Mouse (Mus musculus): ENCODE results near the gene H2-T22.

H2-T22 gene

DNA sequence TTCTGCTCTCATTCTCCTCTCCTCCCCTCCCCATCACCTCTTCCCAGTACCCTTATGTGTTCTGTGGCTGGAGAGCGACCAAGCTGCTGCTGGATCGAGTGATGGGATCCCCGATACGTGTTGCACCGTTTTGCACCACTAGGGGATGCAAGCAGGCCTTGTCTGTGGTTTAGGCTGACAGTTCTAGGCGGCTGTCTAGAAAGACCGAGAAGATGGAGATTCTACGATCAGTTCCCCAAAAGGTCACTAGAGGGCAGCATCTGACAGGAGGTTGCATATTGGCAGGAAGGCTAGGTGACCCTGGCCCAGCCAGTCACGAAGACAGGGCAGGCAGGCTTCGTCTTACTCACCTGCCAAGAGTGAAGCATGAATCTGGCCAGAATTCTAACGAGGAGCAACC lies 45.6 kb downstream of the H2-T22 start:
- peak; percentile 99 for DNase-seq

DNA sequence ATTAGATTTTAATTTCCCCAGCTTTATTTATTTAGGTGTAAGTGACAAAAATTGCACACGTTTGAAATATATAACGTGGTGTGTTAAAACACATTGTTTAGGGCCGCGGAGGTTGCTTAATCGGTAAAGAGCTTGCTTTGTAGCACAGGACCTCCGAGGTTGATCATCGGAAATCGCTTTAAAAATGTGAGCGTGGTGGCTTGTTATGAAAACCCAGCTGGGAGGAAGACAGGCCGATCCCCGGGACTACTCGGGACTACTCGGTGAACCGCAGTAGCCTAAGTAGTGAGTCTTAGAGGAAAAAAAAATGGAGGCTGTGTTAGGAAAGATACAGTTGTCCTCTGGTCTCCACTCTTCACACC lies 47.7 kb downstream of the H2-T22 start:
- no peak for DNase-seq

DNA sequence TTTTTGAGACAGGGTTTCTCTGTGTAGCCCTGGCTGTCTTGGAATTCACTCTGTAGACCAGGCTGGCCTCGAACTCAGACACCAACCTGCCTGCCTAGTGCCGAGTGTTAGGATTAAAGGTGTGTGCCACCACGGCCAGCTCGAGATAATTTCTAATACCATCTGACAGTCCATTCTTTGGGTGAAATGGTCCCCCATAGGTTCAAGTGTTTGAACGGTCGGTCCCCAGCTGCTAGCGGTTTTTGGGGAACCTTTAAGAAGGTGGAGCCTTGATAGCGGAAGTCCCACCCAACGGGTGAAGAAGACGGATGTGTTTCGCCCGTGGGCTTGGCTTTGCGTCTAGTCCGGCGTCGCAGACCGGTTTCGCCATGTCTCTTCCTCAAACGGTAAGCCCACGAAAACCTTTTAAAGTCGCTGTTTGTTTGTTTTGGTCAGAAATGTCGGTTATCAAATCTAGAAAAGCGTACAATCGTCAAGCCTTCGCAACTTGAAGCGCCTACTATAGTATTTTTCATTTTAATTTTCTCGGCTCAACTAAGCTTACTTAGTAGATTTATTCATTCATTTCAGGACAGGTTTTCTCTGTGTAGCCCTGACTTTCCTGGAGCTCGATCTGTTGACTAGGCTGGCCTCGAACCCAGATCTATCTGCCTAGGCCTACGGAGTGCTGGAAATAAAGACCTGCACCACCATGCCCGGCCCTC lies 48.2 kb downstream of the H2-T22 start:
- DNase-seq = peak; percentile 89

DNA sequence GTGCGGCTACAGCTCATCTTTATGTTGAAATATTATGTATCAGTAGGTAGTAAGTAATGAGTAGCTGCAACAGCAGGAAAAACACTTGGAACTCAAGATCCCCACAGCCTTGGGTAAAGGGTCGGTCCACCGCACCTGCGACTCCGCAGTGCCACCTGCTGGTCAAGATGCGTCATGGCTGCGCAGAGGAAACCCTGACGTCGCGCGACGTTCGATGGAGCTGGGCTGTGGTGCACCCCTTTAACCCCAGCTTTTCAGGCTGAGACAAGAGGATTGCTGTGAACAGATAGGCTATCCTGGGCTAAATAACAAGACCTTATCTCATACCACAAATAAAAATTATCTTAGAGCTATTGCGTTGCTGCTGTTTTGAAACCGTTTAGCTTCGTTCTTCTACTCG lies 48.9 kb downstream of the H2-T22 start:
- peak; percentile 76 for DNase-seq

DNA sequence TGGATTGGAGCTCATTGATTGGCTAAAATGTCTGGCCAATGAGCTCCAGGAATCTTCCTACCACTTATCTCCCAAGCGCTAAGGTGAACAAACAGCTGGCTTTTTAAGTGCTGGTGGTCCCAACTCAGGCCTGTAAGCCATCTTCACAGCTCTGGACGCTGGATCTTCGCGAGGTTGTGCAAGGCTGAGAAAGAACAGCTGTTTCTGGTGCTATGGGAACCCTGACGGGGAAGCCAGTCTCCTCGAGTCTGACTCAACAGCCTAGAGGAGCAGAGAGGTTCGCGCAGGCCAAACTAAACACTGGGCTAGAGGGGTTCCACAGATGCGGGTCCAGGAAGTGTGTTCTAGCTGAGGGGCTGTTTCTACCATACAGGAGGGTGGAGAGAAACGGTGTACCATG lies 50.8 kb downstream of the H2-T22 start:
- DNase-seq = no peak
